ENCODE assay signal across 7 mouse cellular contexts in the genomic region with DNA sequence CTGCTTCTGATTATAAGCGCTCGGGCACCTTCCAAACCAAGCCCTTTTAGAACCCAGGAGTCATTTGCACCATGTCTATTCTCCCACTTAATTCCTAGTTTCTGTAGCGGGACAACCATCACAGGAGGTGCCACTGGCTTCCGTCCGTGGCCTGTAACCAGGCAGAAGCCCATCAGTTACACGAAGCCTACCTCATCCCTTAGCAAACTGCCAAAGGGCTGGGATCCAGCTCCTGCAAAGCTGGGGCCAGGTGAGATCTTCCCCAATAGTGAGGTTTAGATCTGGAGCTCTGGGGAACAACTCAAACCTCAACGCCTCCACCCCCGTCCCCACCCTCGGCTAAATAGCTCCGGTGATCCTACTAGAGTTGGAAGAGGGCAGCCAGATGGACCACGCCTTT. TPM values are rescaled to one million over a fixed set of nuclear protein-coding genes. Genes with fewer than 3 reads are reported as not detected.
DNase-seq lines count a peak whose midpoint lies in the region; ATAC-seq and TF ChIP-seq lines count a peak whose summit lies in the region.

No protein-coding gene starts in this region.

- ATAC-seq in lung, postnatal 0 days, result no peak
- ATAC-seq in limb, embryonic 15.5 days (ENCODE audit: insufficient number of reproducible peaks, low FRiP score, low TSS enrichment, low read depth), result no peak
- ATAC-seq in stomach, embryonic 16.5 days (ENCODE audit: insufficient read depth, low FRiP score), result no peak

- H3K4me2 ChIP-seq in lung, postnatal 0 days (replicated peaks; ENCODE audit: low read depth, low read length), result peak overlapping the region; percentile 73
- peak overlapping the region; percentile 83 for H3K4me2 ChIP-seq in limb, embryonic 15.5 days
- H3K4me2 ChIP-seq in stomach, embryonic 16.5 days (ENCODE audit: low read depth, low read length), result peak overlapping the region; percentile 93

- H3K9me3 ChIP-seq in lung, postnatal 0 days (ENCODE audit: low read length), result no peaks in the 10 kb centered on the region
- H3K9me3 ChIP-seq in forebrain, embryonic 10.5 days, result no peaks in the 10 kb centered on the region
- no peaks in the 10 kb centered on the region for H3K9me3 ChIP-seq in limb, embryonic 15.5 days
- H3K9me3 ChIP-seq in stomach, embryonic 16.5 days (replicated peaks; ENCODE audit: control insufficient read depth, low read length), result no peaks in the 10 kb centered on the region

- WGBS in lung, postnatal 0 days, result 52% methylated on average over 11 of the region's 11 CpGs
- 61% methylated on average over 11 of the region's 11 CpGs for WGBS in forebrain, embryonic 10.5 days
- 59% methylated on average over 11 of the region's 11 CpGs for WGBS in limb, embryonic 15.5 days
- 46% methylated on average over 11 of the region's 11 CpGs for WGBS in stomach, embryonic 16.5 days

- peak overlapping the region; percentile 42; the same call in 1 of the 2 replicates for H3K9ac ChIP-seq in lung, postnatal 0 days (replicated peaks; ENCODE audit: low read depth)
- H3K9ac ChIP-seq in limb, embryonic 15.5 days, result peak overlapping the region; percentile 70
- H3K9ac ChIP-seq in stomach, embryonic 16.5 days (ENCODE audit: low read length), result peak overlapping the region; percentile 85

- H3K4me3 ChIP-seq in lung, postnatal 0 days (ENCODE audit: low read depth, low read length), result peak overlapping the region; percentile 70; the same call in 1 of the 2 replicates
- peak overlapping the region; percentile 86 for H3K4me3 ChIP-seq in forebrain, embryonic 10.5 days
- H3K4me3 ChIP-seq in limb, embryonic 15.5 days, result peak overlapping the region; percentile 81
- peak overlapping the region; percentile 91 for H3K4me3 ChIP-seq in stomach, embryonic 16.5 days (replicated peaks; ENCODE audit: low read length)

- peaks cover 28% of the 10 kb centered on the region for H3K36me3 ChIP-seq in lung, postnatal 0 days (ENCODE audit: insufficient read depth, low read length)
- peaks cover 84% of the 10 kb centered on the region for H3K36me3 ChIP-seq in forebrain, embryonic 10.5 days (replicated peaks)
- peaks cover 79% of the 10 kb centered on the region for H3K36me3 ChIP-seq in limb, embryonic 15.5 days
- H3K36me3 ChIP-seq in stomach, embryonic 16.5 days (ENCODE audit: control insufficient read depth, insufficient read depth, low read length), result peaks cover 32% of the 10 kb centered on the region

- TF ChIP-seq CTCF in lung, postnatal 0 days (IDR thresholded peaks at IDR 0.05), result no peak

- H3K4me1 ChIP-seq in lung, postnatal 0 days (ENCODE audit: insufficient read depth, low read depth, low read length), result peaks cover 3% of the 10 kb centered on the region; the same call in 1 of the 2 replicates
- peaks cover 33% of the 10 kb centered on the region for H3K4me1 ChIP-seq in forebrain, embryonic 10.5 days
- H3K4me1 ChIP-seq in limb, embryonic 15.5 days, result peaks cover 25% of the 10 kb centered on the region
- H3K4me1 ChIP-seq in stomach, embryonic 16.5 days (ENCODE audit: control insufficient read depth, insufficient read depth, low read length), result peaks cover 23% of the 10 kb centered on the region

- peak overlapping the region; percentile 27; the same call in 1 of the 2 replicates for H3K27ac ChIP-seq in lung, postnatal 0 days (ENCODE audit: low read length)
- H3K27ac ChIP-seq in forebrain, embryonic 10.5 days, result peak overlapping the region; percentile 93
- peak overlapping the region; percentile 94 for H3K27ac ChIP-seq in limb, embryonic 15.5 days
- peak overlapping the region; percentile 89 for H3K27ac ChIP-seq in stomach, embryonic 16.5 days (ENCODE audit: low read length)

- TF ChIP-seq EP300 in lung, postnatal 0 days (IDR thresholded peaks at IDR 0.05), result no peak

- no peak for DNase-seq in lung, postnatal 0 days (ENCODE audit: low spot score)
- no peak for DNase-seq in lung, postnatal 36 days
- DNase-seq in forebrain, embryonic 10.5 days (ENCODE audit: extremely low spot score, low spot score), result no peak
- DNase-seq in kidney, postnatal 10 days, result no peak
- DNase-seq in gastrocnemius, adult 18-20 months (ENCODE audit: low spot score), result no peak

- no peaks in the 10 kb centered on the region for H3K27me3 ChIP-seq in lung, postnatal 0 days (replicated peaks; ENCODE audit: insufficient read depth, low read length)
- H3K27me3 ChIP-seq in forebrain, embryonic 10.5 days (ENCODE audit: poor library complexity, severe bottlenecking), result no peaks in the 10 kb centered on the region
- H3K27me3 ChIP-seq in limb, embryonic 15.5 days, result no peaks in the 10 kb centered on the region
- H3K27me3 ChIP-seq in stomach, embryonic 16.5 days (ENCODE audit: control insufficient read depth, insufficient read depth, low read length), result no peaks in the 10 kb centered on the region

RNA-seq across cellular contexts. Expression of a gene that starts 0.6 kb away (rescaled TPM):
- 28.4 and 29.6 TPM in 2 replicates for polyA plus RNA-seq in lung, postnatal 0 days (2015; fragmentation: Nextera tagmentation; extraction: Ambion mirVana)
- polyA plus RNA-seq in forebrain, embryonic 10.5 days (2016; fragmentation: Nextera tagmentation; extraction: Ambion mirVana), result 111 and 114 TPM in 2 replicates
- 53.6 and 55.1 TPM in 2 replicates for polyA plus RNA-seq in limb, embryonic 15.5 days (2015; fragmentation: Nextera tagmentation; extraction: Ambion mirVana)
- polyA plus RNA-seq in stomach, embryonic 16.5 days (2015; fragmentation: Nextera tagmentation; extraction: Ambion mirVana), result 43.7 and 47.7 TPM in 2 replicates
- total RNA-seq in gastrocnemius, adult 18-20 months (2021), result 10 to 100 TPM; 25.1 to 26.8 TPM

RNA-seq across cellular contexts. Expression of a gene that starts 11.8 kb away (rescaled TPM):
- polyA plus RNA-seq in lung, postnatal 0 days (2015; fragmentation: Nextera tagmentation; extraction: Ambion mirVana), result 14.4 and 15.0 TPM in 2 replicates
- 27.3 and 29.2 TPM in 2 replicates for polyA plus RNA-seq in forebrain, embryonic 10.5 days (2016; fragmentation: Nextera tagmentation; extraction: Ambion mirVana)
- polyA plus RNA-seq in limb, embryonic 15.5 days (2015; fragmentation: Nextera tagmentation; extraction: Ambion mirVana), result 24.6 and 25.5 TPM in 2 replicates
- polyA plus RNA-seq in stomach, embryonic 16.5 days (2015; fragmentation: Nextera tagmentation; extraction: Ambion mirVana), result 15.4 and 15.7 TPM in 2 replicates
- total RNA-seq in gastrocnemius, adult 18-20 months (2021), result 10 to 100 TPM; 26.4 to 29.5 TPM

RNA-seq across cellular contexts. Expression of a gene that starts 12.2 kb away (rescaled TPM):
- polyA plus RNA-seq in lung, postnatal 0 days (2015; fragmentation: Nextera tagmentation; extraction: Ambion mirVana), result 6.4 and 8.0 TPM in 2 replicates
- polyA plus RNA-seq in forebrain, embryonic 10.5 days (2016; fragmentation: Nextera tagmentation; extraction: Ambion mirVana), result 10.7 and 10.8 TPM in 2 replicates
- 422 and 1,232 TPM in 2 replicates for polyA plus RNA-seq in limb, embryonic 15.5 days (2015; fragmentation: Nextera tagmentation; extraction: Ambion mirVana)
- 23.9 and 312 TPM in 2 replicates for polyA plus RNA-seq in stomach, embryonic 16.5 days (2015; fragmentation: Nextera tagmentation; extraction: Ambion mirVana)
- total RNA-seq in gastrocnemius, adult 18-20 months (2021), result over 10,000 TPM; 24,635 to 28,732 TPM

RNA-seq across cellular contexts. Expression of a gene that starts 36.4 kb away (rescaled TPM):
- 15.5 and 15.7 TPM in 2 replicates for polyA plus RNA-seq in lung, postnatal 0 days (2015; fragmentation: Nextera tagmentation; extraction: Ambion mirVana)
- 74.7 and 78.3 TPM in 2 replicates for polyA plus RNA-seq in forebrain, embryonic 10.5 days (2016; fragmentation: Nextera tagmentation; extraction: Ambion mirVana)
- 37.3 and 38.4 TPM in 2 replicates for polyA plus RNA-seq in limb, embryonic 15.5 days (2015; fragmentation: Nextera tagmentation; extraction: Ambion mirVana)
- 27.1 and 28.5 TPM in 2 replicates for polyA plus RNA-seq in stomach, embryonic 16.5 days (2015; fragmentation: Nextera tagmentation; extraction: Ambion mirVana)
- total RNA-seq in gastrocnemius, adult 18-20 months (2021), result 1 to 10 TPM; 4.2 to 4.6 TPM

RNA-seq across cellular contexts. Expression of a gene that starts 36.4 kb away (rescaled TPM):
- 13.0 TPM in 2 replicates for polyA plus RNA-seq in lung, postnatal 0 days (2015; fragmentation: Nextera tagmentation; extraction: Ambion mirVana)
- 30.3 and 32.3 TPM in 2 replicates for polyA plus RNA-seq in forebrain, embryonic 10.5 days (2016; fragmentation: Nextera tagmentation; extraction: Ambion mirVana)
- polyA plus RNA-seq in limb, embryonic 15.5 days (2015; fragmentation: Nextera tagmentation; extraction: Ambion mirVana), result 19.6 and 22.7 TPM in 2 replicates
- polyA plus RNA-seq in stomach, embryonic 16.5 days (2015; fragmentation: Nextera tagmentation; extraction: Ambion mirVana), result 14.7 and 15.0 TPM in 2 replicates
- total RNA-seq in gastrocnemius, adult 18-20 months (2021), result 1 to 10 TPM; 1.0 to 1.3 TPM

Comparison
In these comparisons a context has a peak if more than half of its experiments do, and no peak if none do; other contexts are left out.
1. H3K27ac ChIP-seq: peak in every context shown above with its lines; median percentile 94 in limb, embryonic 15.5 days; 93 in forebrain, embryonic 10.5 days; 89 in stomach, embryonic 16.5 days; 27 in lung, postnatal 0 days.